Mouse (Mus musculus): ENCODE results near the gene Pex11g. TPM values are rescaled to one million over a fixed set of nuclear protein-coding genes. Genes with fewer than 3 reads are reported as not detected.

The Pex11g gene
- total RNA-seq, 1 experiment, result 3.2 TPM

GRCm38 (mm10) chr8:3407417-3407816, 60.1 kb downstream of the Pex11g start:
- Histone ChIP-seq H3K9ac (ENCODE audit: insufficient read depth, low read depth, low read length, poor library complexity, severe bottlenecking) (no peak overlapping the region), H3K27ac (ENCODE audit: insufficient read depth, low read depth, low read length, poor library complexity, severe bottlenecking) (no peak overlapping the region), H3K36me3 (ENCODE audit: control insufficient read depth, insufficient read depth, low read length, poor library complexity, severe bottlenecking) (peaks cover 16% of the 10 kb centered on the region; the same call in 1 of the 2 replicates), H3K4me1 (ENCODE audit: control insufficient read depth in 2 of 2, insufficient read depth in 2 of 2, low read length in 2 of 2, poor library complexity in 1 of 2) (peaks cover 7 to 41% of the 10 kb centered on the region in 2 experiments), H3K4me3 (ENCODE audit: insufficient read depth in 1 of 2, low read depth in 1 of 2, low read length in 2 of 2, poor library complexity in 1 of 2, severe bottlenecking in 1 of 2) (no peak overlapping the region), H3K9me3 (ENCODE audit: control insufficient read depth, insufficient read depth, low read depth, low read length) (no peaks in the 10 kb centered on the region)
- DNase-seq (ENCODE audit: low read depth, low spot score), result no peak
- TF ChIP-seq ZNF384 (IDR thresholded peaks at IDR 0.05; ENCODE audit: low read depth, low read length) (no peak), MAFK (IDR thresholded peaks at IDR 0.05; ENCODE audit: insufficient read depth, low read depth, low read length) (no peak), ZC3H11A (IDR thresholded peaks at IDR 0.05; ENCODE audit: borderline replicate concordance, low read depth, low read length) (no peak), HCFC1 (IDR thresholded peaks at IDR 0.05; ENCODE audit: borderline replicate concordance, insufficient read depth, low read length) (no peak), CHD2 (IDR thresholded peaks at IDR 0.05; ENCODE audit: low read depth, low read length) (no peak)
- in situ Hi-C loops (cut with MboI; ENCODE audit: low sequenced_read_pairs in 2 of 2, unreplicated experiment in 2 of 2), result no loop called here

Other genes starting within 250 kb of the Pex11g start
- 9.3 and 17.5 TPM in 2 replicates for gene Insr, start 188.1 kb downstream of the Pex11g start, total RNA-seq (2012; rRNA removed)
- 0.18 and 0.69 TPM in 2 replicates for gene A430078G23Rik, start 114.3 kb downstream of the Pex11g start, total RNA-seq (2012; rRNA removed)
- gene Arhgef18, start 74.7 kb downstream of the Pex11g start, total RNA-seq (2012; rRNA removed), result 34.7 and 40.9 TPM in 2 replicates
- 0.16 TPM in 1 of 2 replicates, not detected in the other for gene Tex45, start 3.2 kb upstream of the Pex11g start, total RNA-seq (2012; rRNA removed)
- 5.1 and 7.1 TPM in 2 replicates for gene Zfp358, start 25.5 kb upstream of the Pex11g start, total RNA-seq (2012; rRNA removed)
- gene Mcoln1, start 32.8 kb upstream of the Pex11g start, total RNA-seq (2012; rRNA removed), result 48.6 and 79.9 TPM in 2 replicates
- 125 and 201 TPM in 2 replicates for gene Pnpla6, start 47.7 kb upstream of the Pex11g start, total RNA-seq (2012; rRNA removed)
- gene C330021F23Rik, start 100.3 kb upstream of the Pex11g start, total RNA-seq (2012; rRNA removed), result 4.5 and 4.6 TPM in 2 replicates
- 22.4 and 36.8 TPM in 2 replicates for gene Camsap3, start 119.6 kb upstream of the Pex11g start, total RNA-seq (2012; rRNA removed)
- gene Xab2, start 153.6 kb upstream of the Pex11g start, total RNA-seq (2012; rRNA removed), result 76.0 and 78.9 TPM in 2 replicates
- gene Pet100, start 153.9 kb upstream of the Pex11g start, total RNA-seq (2012; rRNA removed), result 97.6 and 110 TPM in 2 replicates
- 0.79 and 0.89 TPM in 2 replicates for gene Pcp2, start 157.9 kb upstream of the Pex11g start, total RNA-seq (2012; rRNA removed)
- 38.5 and 50.5 TPM in 2 replicates for gene Stxbp2, start 163.3 kb upstream of the Pex11g start, total RNA-seq (2012; rRNA removed)
- 0.45 and 0.74 TPM in 2 replicates for gene Retn, start 188.1 kb upstream of the Pex11g start, total RNA-seq (2012; rRNA removed)
- 0.22 and 0.32 TPM in 2 replicates for gene Mcemp1, start 198.1 kb upstream of the Pex11g start, total RNA-seq (2012; rRNA removed)
- gene Fcor, start 204.7 kb upstream of the Pex11g start, total RNA-seq (2012; rRNA removed), result 11.6 TPM in 2 replicates
- gene Trappc5, start 208.6 kb upstream of the Pex11g start, total RNA-seq (2012; rRNA removed), result 20.4 and 29.0 TPM in 2 replicates
- 0.16 and 0.18 TPM in 2 replicates for gene Fcer2a, start 226.5 kb upstream of the Pex11g start, total RNA-seq (2012; rRNA removed)

Data from ES-E14 (cell line).